Mouse (Mus musculus) ES-E14 (cell line): ENCODE measurements around the gene Ush2a. TPM values are rescaled to one million over a fixed set of nuclear protein-coding genes. Genes with fewer than 3 reads are reported as not detected.

Experiments
- DNase-seq: peaks from one replicate; pipeline ENCODE4 v3.0.0-alpha.2; 2013; ENCODE audit warnings: low read depth, low spot score
- H3K27ac ChIP-seq: 2 replicates; pipeline ENCODE4 v1.5.1; 2012; ENCODE audit warnings: low read depth, mild to moderate bottlenecking, low read length, moderate library complexity, mixed read lengths; ENCODE audit not compliant: poor library complexity, insufficient read depth, severe bottlenecking
- H3K36me3 ChIP-seq: 2 replicates; pipeline ENCODE4 v1.6.1; 2012; ENCODE audit warnings: mild to moderate bottlenecking, low read length, moderate library complexity, mixed read lengths; ENCODE audit not compliant: control insufficient read depth, poor library complexity, insufficient read depth, severe bottlenecking
- H3K4me1 ChIP-seq, 2 experiments: fragments of 150-350 bp in 1 of 2; sonication (generic) in 1 of 2; 2 replicates each; pipeline ENCODE4 v1.6.1; 2012; ENCODE audit warnings: low read length in 2 of 2, mild to moderate bottlenecking in 1 of 2, mixed read lengths in 1 of 2; ENCODE audit not compliant: control insufficient read depth in 2 of 2, insufficient read depth in 2 of 2, poor library complexity in 1 of 2
- H3K4me3 ChIP-seq, 2 experiments: fragments of 150-350 bp in 1 of 2; sonication (generic) in 1 of 2; 2 replicates each; pipeline ENCODE4 v1.5.1; 2012; ENCODE audit warnings: low read length in 2 of 2, low read depth in 1 of 2, mild to moderate bottlenecking in 1 of 2, mixed read lengths in 1 of 2; ENCODE audit not compliant: insufficient read depth in 1 of 2, poor library complexity in 1 of 2, severe bottlenecking in 1 of 2
- H3K9ac ChIP-seq: 2 replicates; pipeline ENCODE4 v1.6.1; 2012; ENCODE audit warnings: low read depth, mild to moderate bottlenecking, low read length, mixed read lengths; ENCODE audit not compliant: poor library complexity, insufficient read depth, severe bottlenecking
- H3K9me3 ChIP-seq: fragments of 150-350 bp; sonication (generic); 2 replicates; pipeline ENCODE4 v1.6.1; 2012; ENCODE audit warnings: low read depth, mild to moderate bottlenecking, low read length; ENCODE audit not compliant: control insufficient read depth, insufficient read depth
- CHD2 ChIP-seq: IDR thresholded peaks from 2 replicates; pipeline ENCODE4 v1.6.1; 2014; ENCODE audit warnings: mild to moderate bottlenecking, low read depth, low read length, inconsistent platforms
- HCFC1 ChIP-seq: IDR thresholded peaks from 2 replicates; pipeline ENCODE4 v1.6.1; 2012; ENCODE audit warnings: low read length, inconsistent platforms, borderline replicate concordance; ENCODE audit not compliant: insufficient read depth
- MAFK ChIP-seq: IDR thresholded peaks from 2 replicates; pipeline ENCODE4 v1.6.1; 2014; ENCODE audit warnings: mild to moderate bottlenecking, low read depth, low read length, inconsistent platforms; ENCODE audit not compliant: insufficient read depth
- ZC3H11A ChIP-seq: IDR thresholded peaks from 2 replicates; pipeline ENCODE4 v1.6.1; 2012; ENCODE audit warnings: low read depth, mild to moderate bottlenecking, inconsistent platforms, low read length, borderline replicate concordance
- ZNF384 ChIP-seq: IDR thresholded peaks from 2 replicates; pipeline ENCODE4 v1.6.1; 2012; ENCODE audit warnings: low read depth, low read length, inconsistent platforms
- in situ Hi-C, 2 experiments: fragments of 600-800 bp; cut with MboI; formaldehyde crosslinking; loops; one replicate each; pipeline ENCODE4 v1.15.1; 2025; ENCODE audit warnings: low sequenced_read_pairs in 2 of 2, inconsistent platforms in 1 of 2; ENCODE audit not compliant: unreplicated experiment in 2 of 2
- total RNA-seq: library from RNA; depleted of rRNA; stranded (reverse); fragments of 300-350 nt; gene quantifications from 2 replicates; pipeline ENCODE4 v1.2.3, GENCODE M21; 2012

Ush2a gene
- total RNA-seq, 1 experiment = 0.22 TPM

DNA sequence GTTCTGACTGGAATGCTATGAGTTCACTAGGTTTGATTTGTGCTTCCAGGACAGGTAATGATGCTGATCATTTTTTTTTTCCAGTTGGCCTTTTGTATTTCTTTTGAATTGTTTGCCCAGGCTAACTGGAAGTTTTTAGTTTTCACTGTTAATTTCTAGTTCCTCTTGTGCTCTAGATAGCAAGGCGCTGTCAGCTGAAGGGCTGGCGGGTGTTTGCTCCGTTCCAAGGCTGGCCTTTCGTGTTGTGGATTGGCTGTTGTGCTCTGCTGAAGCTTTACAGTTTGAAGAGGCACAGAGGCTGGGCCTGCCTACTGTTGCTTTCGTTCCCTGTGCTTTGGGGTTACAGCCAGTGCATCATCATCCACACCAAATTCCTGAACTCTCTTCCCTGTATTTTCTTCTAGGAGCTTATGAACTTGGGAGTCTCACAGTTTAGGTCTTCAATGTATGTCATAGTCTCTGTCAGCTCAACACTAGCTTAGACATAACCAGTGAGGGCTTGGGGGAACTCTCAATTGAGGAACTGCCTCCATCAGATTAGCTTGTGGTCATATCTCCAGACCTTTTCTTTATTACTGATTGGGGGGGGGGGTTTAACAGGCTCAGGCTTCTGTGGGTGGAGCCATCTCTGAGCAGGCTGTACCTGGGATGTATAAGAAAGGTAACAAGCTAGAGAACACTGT lies 575.9 kb downstream of the Ush2a start:
- Histone ChIP-seq H3K27ac (no peak overlapping the region), H3K36me3 (no peaks in the 10 kb centered on the region), H3K9me3 (no peaks in the 10 kb centered on the region), H3K4me3 (no peak overlapping the region), H3K9ac (no peak overlapping the region), H3K4me1 (no peaks in the 10 kb centered on the region)
- no peak for TF ChIP-seq ZNF384
- no peak for TF ChIP-seq MAFK
- TF ChIP-seq ZC3H11A = no peak
- in situ Hi-C loops = no loop called here
- no peak for DNase-seq

DNA sequence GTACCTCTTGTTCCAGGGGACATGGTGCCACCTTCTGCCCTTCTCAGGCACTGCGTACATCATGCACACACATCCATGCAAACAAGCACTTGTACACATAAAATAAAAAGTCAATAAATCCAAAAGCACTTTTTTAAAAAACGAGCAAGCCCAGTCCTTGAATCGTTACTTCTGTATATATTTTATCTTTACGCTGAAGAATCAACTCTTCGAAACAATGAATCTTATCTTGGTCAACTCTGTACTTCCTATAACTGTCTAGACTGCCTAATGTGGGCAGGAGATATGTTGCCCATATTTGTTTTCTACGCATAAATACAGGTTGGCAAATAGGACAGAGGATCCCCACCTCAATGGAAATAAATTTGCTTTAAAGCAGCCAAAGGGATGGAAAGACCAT lies 585.4 kb downstream of the Ush2a start:
- no peak for TF ChIP-seq ZC3H11A
- in situ Hi-C loops = no loop called here
- no peak overlapping the region for H3K4me3 ChIP-seq
- no peak for DNase-seq
- no peak overlapping the region for H3K9ac ChIP-seq
- no peaks in the 10 kb centered on the region; a peak in 1 of 4 replicates for H3K4me1 ChIP-seq
- no peak overlapping the region for H3K27ac ChIP-seq
- no peaks in the 10 kb centered on the region for H3K9me3 ChIP-seq
- H3K36me3 ChIP-seq = no peaks in the 10 kb centered on the region

DNA sequence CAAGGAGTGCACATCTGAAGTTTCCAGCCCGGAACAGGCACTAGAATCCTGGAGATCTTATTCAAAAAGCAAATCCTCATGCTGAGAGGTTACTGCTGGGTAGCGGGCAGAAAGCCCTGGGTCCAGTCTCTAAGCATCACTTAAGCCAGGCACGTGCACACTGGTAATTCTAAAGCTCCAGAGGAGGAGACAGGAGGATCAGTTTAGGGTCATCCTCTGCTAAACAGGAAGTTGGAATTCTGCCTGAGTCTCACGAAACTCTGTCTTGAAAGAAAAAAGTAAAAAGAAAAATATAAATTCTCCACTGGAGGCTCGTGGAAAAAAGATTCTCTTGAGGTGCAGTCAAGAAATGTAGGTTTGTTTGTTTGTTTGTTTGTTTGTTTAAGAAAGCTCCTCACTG lies 591.0 kb downstream of the Ush2a start:
- Histone ChIP-seq H3K4me1 (peaks cover 0 to 4% of the 10 kb centered on the region in 2 experiments; a peak in 1 of 4 replicates), H3K27ac (no peak overlapping the region), H3K36me3 (no peaks in the 10 kb centered on the region), H3K9me3 (no peaks in the 10 kb centered on the region), H3K9ac (no peak overlapping the region), H3K4me3 (no peak overlapping the region)
- in situ Hi-C loops = no loop called here
- TF ChIP-seq MAFK = no peak
- DNase-seq = no peak

DNA sequence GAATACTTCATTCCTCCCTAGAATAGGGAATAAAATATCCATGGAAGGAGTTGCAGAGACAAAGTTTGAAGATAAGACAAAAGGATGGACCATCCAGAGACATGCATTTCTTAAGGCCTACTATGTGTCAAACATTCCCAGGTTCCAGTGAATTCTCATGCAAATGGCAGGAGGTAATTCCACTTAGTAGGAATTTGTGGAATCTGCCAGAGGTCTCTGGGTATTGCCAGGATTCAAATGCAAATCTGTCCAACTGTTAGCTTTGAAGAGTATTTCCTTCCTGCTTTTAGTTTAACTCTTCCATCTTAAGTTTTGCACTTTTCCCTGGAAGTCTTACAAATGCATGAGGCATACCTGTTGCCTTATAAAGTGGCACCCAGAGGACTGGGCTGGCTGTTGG lies 592.4 kb downstream of the Ush2a start:
- in situ Hi-C loops = no loop called here
- H3K9ac ChIP-seq = no peak overlapping the region
- H3K36me3 ChIP-seq = no peaks in the 10 kb centered on the region
- no peaks in the 10 kb centered on the region for H3K9me3 ChIP-seq
- H3K4me3 ChIP-seq = no peak overlapping the region
- TF ChIP-seq ZNF384 (no peak), ZC3H11A (no peak), CHD2 (peak; percentile 80), HCFC1 (no peak), MAFK (no peak)
- H3K4me1 ChIP-seq = peaks cover 0 to 4% of the 10 kb centered on the region in 2 experiments; a peak in 1 of 4 replicates
- no peak overlapping the region; the same call in 1 of the 2 replicates for H3K27ac ChIP-seq
- DNase-seq = peak; percentile 52

DNA sequence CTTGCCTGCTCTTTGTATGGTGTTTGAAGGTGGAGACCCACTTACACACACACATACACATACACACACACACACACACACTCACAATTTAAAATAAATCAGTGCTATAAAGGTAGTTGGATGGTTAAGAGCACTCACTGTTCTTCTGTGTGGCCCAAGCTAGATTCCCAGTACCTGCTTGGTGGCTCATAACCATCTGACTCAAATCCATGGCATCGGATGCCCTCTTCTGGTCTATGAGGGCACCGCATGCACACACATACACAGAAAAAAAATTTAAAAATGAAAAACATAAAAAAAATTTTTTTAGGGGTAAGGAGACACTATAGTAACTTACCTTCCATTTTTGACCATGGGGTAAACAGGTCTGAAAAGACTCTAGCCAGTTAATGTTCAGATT lies 593.2 kb downstream of the Ush2a start:
- Histone ChIP-seq H3K9ac (no peak overlapping the region), H3K27ac (no peak overlapping the region; the same call in 1 of the 2 replicates), H3K4me1 (peaks cover 0 to 4% of the 10 kb centered on the region in 2 experiments; a peak in 1 of 4 replicates), H3K4me3 (no peak overlapping the region), H3K36me3 (no peaks in the 10 kb centered on the region), H3K9me3 (no peaks in the 10 kb centered on the region)
- no peak for DNase-seq
- in situ Hi-C loops = no loop called here
- TF ChIP-seq MAFK = no peak
- TF ChIP-seq CHD2 = no peak
- no peak for TF ChIP-seq ZNF384
- TF ChIP-seq HCFC1 = no peak
- no peak for TF ChIP-seq ZC3H11A
